Mouse (Mus musculus) kidney, postnatal 0 days (tissue): ENCODE measurements around the gene Mdfi. TPM values are rescaled to one million over a fixed set of nuclear protein-coding genes. Genes with fewer than 3 reads are reported as not detected.

Source experiments
- ATAC-seq: fragments of 200-750 bp; cut with Nextera tagmentation; replicated peaks from 2 replicates; pipeline ENCODE4 v1.8.0; 2017; ENCODE audit warnings: low read depth, moderate number of reproducible peaks, moderate TSS enrichment, moderate library complexity; ENCODE audit not compliant: low FRiP score
- DNase-seq: peaks from one replicate; pipeline ENCODE4 v3.0.0-alpha.2; 2016; ENCODE audit warnings: low spot score
- H3K27ac ChIP-seq: fragments of 300-500 bp; sonication (generic); 2 replicates; pipeline ENCODE4 v1.5.1; 2014; ENCODE audit warnings: mild to moderate bottlenecking
- H3K27me3 ChIP-seq: fragments of 300-500 bp; sonication (generic); 2 replicates; pipeline ENCODE4 v1.6.1; 2014; ENCODE audit warnings: low read length, mixed read lengths; ENCODE audit not compliant: insufficient read depth
- H3K36me3 ChIP-seq: fragments of 300-500 bp; sonication (generic); 2 replicates; pipeline ENCODE4 v1.6.1; 2014; ENCODE audit warnings: low read length, mixed read lengths; ENCODE audit not compliant: insufficient read depth
- H3K4me1 ChIP-seq: fragments of 300-500 bp; sonication (generic); replicated peaks from 2 replicates; pipeline ENCODE4 v1.6.1; 2014; ENCODE audit warnings: antibody characterized with exemption, low read length, mixed read lengths; ENCODE audit not compliant: insufficient read depth
- H3K4me2 ChIP-seq: fragments of 300-500 bp; sonication (generic); 2 replicates; pipeline ENCODE4 v1.6.1; 2014; ENCODE audit warnings: mild to moderate bottlenecking, low read length, moderate library complexity, mixed read lengths
- H3K4me3 ChIP-seq: fragments of 300-500 bp; sonication (generic); replicated peaks from 2 replicates; pipeline ENCODE4 v1.5.1; 2014; ENCODE audit warnings: low read depth, low read length
- H3K9ac ChIP-seq: fragments of 300-500 bp; sonication (generic); 2 replicates; pipeline ENCODE4 v1.6.1; 2014; ENCODE audit warnings: low read depth, low read length
- H3K9me3 ChIP-seq: fragments of 300-500 bp; sonication (generic); replicated peaks from 2 replicates; pipeline ENCODE4 v1.6.1; 2016; ENCODE audit warnings: low read length, inconsistent platforms, mixed read lengths
- CTCF ChIP-seq: IDR thresholded peaks from 2 replicates; pipeline ENCODE4 v1.5.1; 2016; ENCODE audit warnings: antibody characterized with exemption, low read depth, mild to moderate bottlenecking, moderate library complexity
- WGBS: fragments of 180-500 bp; shearing (Covaris S2); extraction: QIAGEN DNeasy Blood & Tissue Kit; methylation state at CpG from one replicate; pipeline ENCODE4 v1.1.7; 2014; 5-methylcytosine and 5-hydroxymethylcytosine counted together
- polyA plus RNA-seq: library from polyadenylated mRNA; unstranded; fragments of >200 nt; fragmentation: Nextera tagmentation; extraction: Ambion mirVana; gene quantifications from 2 replicates; pipeline ENCODE4 v1.2.1, GENCODE M21; 2015

The Mdfi gene
- polyA plus RNA-seq, 1 experiment from 2014 or later, result 6.2 TPM

- WGBS, result 42% methylated on average over 26 of the region's 26 CpGs
- Histone ChIP-seq H3K27me3 (no peaks in the 10 kb centered on the region), H3K4me2 (no peak overlapping the region), H3K9me3 (no peaks in the 10 kb centered on the region), H3K27ac (no peak overlapping the region), H3K9ac (no peak overlapping the region), H3K36me3 (peaks cover 8% of the 10 kb centered on the region; the same call in 1 of the 2 replicates), H3K4me3 (no peak overlapping the region), H3K4me1 (peaks cover 9% of the 10 kb centered on the region; the same call in 1 of the 2 replicates)
- no peak for TF ChIP-seq CTCF
- ATAC-seq (no peak; the same call in 1 of the 2 replicates), DNase-seq (peak; percentile 33)
Observed at GRCm38 (mm10) chr17:47876776-47877714, 42.6 kb upstream of the Mdfi start.

DNA sequence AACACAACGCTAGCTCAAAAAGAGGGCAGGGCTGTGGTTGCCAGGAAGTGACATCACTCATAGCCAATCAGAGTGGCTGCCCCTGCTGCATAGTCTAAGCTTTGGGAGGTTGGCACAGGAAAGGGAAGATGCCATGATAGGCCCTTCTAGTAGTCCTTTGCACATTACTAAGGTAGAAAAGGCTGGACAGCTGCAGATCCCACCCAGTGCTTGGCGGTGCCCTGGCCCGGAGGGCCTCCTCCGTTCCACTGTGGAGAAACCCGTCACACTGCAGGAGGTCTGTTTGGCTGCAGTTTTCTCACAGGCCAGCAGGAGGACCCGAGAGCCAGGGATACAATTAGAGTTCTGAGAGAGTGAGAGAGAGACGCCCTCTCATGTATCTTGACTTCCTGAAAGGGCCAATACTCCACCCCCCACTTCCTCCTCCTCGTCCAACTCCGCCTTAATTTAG is 38.9 kb upstream of the Mdfi start:
- H3K4me3 ChIP-seq, result no peak overlapping the region
- WGBS, result 8% methylated on average over 9 of the region's 9 CpGs
- peak; percentile 57 for ATAC-seq

GRCm38 (mm10) chr17:47872311-47873011 is 38.0 kb upstream of the Mdfi start:
- no peak overlapping the region for H3K27ac ChIP-seq
- no peak for TF ChIP-seq CTCF
- H3K4me1 ChIP-seq, result no peaks in the 10 kb centered on the region
- ATAC-seq (no peak), DNase-seq (no peak)
- H3K4me2 ChIP-seq, result no peak overlapping the region
- no peak overlapping the region for H3K9ac ChIP-seq
- peaks cover 21% of the 10 kb centered on the region; the same call in 1 of the 2 replicates for H3K36me3 ChIP-seq
- 72% methylated on average over 31 of the region's 31 CpGs for WGBS
- H3K9me3 ChIP-seq, result no peaks in the 10 kb centered on the region
- H3K4me3 ChIP-seq, result no peak overlapping the region
- H3K27me3 ChIP-seq, result no peaks in the 10 kb centered on the region

More for the DNA sequence above, 38.9 kb upstream of the Mdfi start:
- Histone ChIP-seq H3K27ac (no peak overlapping the region), H3K4me2 (peak overlapping the region; percentile 25; the same call in 1 of the 2 replicates), H3K27me3 (no peaks in the 10 kb centered on the region), H3K36me3 (peaks cover 16% of the 10 kb centered on the region; the same call in 1 of the 2 replicates), H3K9ac (no peak overlapping the region), H3K9me3 (no peaks in the 10 kb centered on the region), H3K4me1 (peaks cover under 1% of the 10 kb centered on the region; the same call in 1 of the 2 replicates)
- peak; percentile 93 for DNase-seq
- peak; percentile 87 for TF ChIP-seq CTCF

GRCm38 (mm10) chr17:47869874-47870273 is 35.4 kb upstream of the Mdfi start:
- 95% methylated on average over 10 of the region's 10 CpGs for WGBS
- no peak overlapping the region for H3K4me3 ChIP-seq

GRCm38 (mm10) chr17:47866037-47866436 is 31.5 kb upstream of the Mdfi start:
- Histone ChIP-seq H3K27ac (no peak overlapping the region), H3K9ac (no peak overlapping the region), H3K9me3 (no peaks in the 10 kb centered on the region), H3K4me3 (no peak overlapping the region), H3K4me2 (no peak overlapping the region), H3K27me3 (no peaks in the 10 kb centered on the region), H3K36me3 (0 out of 2 replicates have a peak, but pooled peaks cover 13% of the 10 kb centered on the region), H3K4me1 (no peaks in the 10 kb centered on the region)
- WGBS, result 57% methylated on average over 10 of the region's 10 CpGs
- TF ChIP-seq CTCF, result no peak
- ATAC-seq, result no peak
- no peak for DNase-seq

More at GRCm38 (mm10) chr17:47869874-47870273, 35.4 kb upstream of the Mdfi start:
- H3K27me3 ChIP-seq, result no peaks in the 10 kb centered on the region
- no peaks in the 10 kb centered on the region for H3K9me3 ChIP-seq
- no peak overlapping the region for H3K27ac ChIP-seq
- ATAC-seq (no peak), DNase-seq (no peak)
- H3K4me2 ChIP-seq, result no peak overlapping the region
- H3K36me3 ChIP-seq, result peaks cover 16% of the 10 kb centered on the region; the same call in 1 of the 2 replicates
- H3K9ac ChIP-seq, result no peak overlapping the region
- TF ChIP-seq CTCF, result no peak
- H3K4me1 ChIP-seq, result no peaks in the 10 kb centered on the region

DNA sequence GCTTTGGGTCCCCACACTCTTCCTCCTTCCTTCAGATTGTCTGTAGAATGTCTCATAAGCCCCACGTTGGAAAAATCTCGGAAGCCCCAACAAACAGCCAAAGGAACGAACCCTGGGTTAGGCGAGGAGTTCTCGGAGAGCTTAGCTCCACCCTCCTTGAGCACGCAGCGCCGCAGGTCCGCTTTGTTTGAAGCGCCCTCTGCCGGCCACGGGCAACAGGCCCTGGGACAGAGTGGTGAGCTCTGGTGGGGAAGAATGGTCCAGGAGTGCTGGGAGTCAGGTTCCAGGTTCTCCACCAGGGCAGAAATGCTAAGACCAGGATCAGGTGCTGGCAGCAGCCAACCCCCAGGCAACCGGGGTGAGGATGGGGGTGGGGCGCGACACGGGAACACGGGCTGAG is 30.0 kb upstream of the Mdfi start:
- Histone ChIP-seq H3K4me1 (no peaks in the 10 kb centered on the region), H3K4me3 (no peak overlapping the region), H3K27me3 (no peaks in the 10 kb centered on the region), H3K9me3 (no peaks in the 10 kb centered on the region), H3K4me2 (peak overlapping the region; percentile 41), H3K9ac (no peak overlapping the region), H3K36me3 (0 out of 2 replicates have a peak, but pooled peaks cover 6% of the 10 kb centered on the region), H3K27ac (no peak overlapping the region)
- WGBS, result 2% methylated on average over 17 of the region's 17 CpGs
- DNase-seq (peak; percentile 88), ATAC-seq (peak; percentile 78)
- TF ChIP-seq CTCF, result peak; percentile 98
